In the genomic region with DNA sequence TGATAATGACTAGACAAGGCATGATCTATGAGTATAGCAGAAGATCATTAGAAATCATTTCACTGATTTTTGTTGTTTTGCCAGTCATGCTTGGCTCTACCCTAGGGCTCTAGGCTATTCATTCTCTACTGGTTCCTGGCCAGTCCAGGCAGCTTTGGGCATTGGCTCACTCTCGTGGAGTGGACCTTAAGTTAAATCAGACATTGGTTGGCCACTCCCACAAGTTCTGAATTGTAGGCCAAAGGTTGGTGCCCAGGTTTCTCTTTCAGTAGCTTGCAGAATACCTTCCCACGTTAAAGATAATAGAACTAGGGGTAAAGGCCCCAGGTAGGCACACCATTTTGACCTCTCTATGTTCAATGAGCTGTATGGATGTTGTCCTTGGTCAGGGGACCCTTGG, we compare ENCODE assay signal across 21 mouse cellular contexts. TPM values are rescaled to one million over a fixed set of nuclear protein-coding genes. Genes with fewer than 3 reads are reported as not detected.
A peak's percentile ranks its signal among the peaks of the same experiment; 100 is the strongest.
DNase-seq lines count a peak whose midpoint lies in the region; ATAC-seq and TF ChIP-seq lines count a peak whose summit lies in the region.
"Had no signal": no experiment of that assay in that cellular context is flagged by ENCODE, and none has a peak within 500 bp of the region (broad histone marks: within the 10 kb centered on the region; RNA-seq: fewer than 3 reads in every experiment).

No protein-coding gene starts in this region.

- DNase-seq in forebrain, embryonic 11.5 days (ENCODE audit: low spot score) = peak; percentile 28
- peak; percentile 51 for DNase-seq in kidney, adult 18-20 months
- DNase-seq in liver, adult 2 months (ENCODE audit: extremely low read depth, low read depth, low spot score) = peak; percentile 81
- no peak for DNase-seq in liver
- no peak for DNase-seq in left cerebral cortex, adult 11 months (ENCODE audit: low spot score)
- DNase-seq: adrenal gland, adult 8-10 months; adrenal gland, postnatal 36 days; B cell, adult 2 months; cerebellum, adult 2 months; cerebellum, postnatal 10 days; gastrocnemius, postnatal 36 days; heart, adult 18-20 months; heart, postnatal 36 days had no signal

- no peak overlapping the region for H3K4me3 ChIP-seq in forebrain, embryonic 11.5 days (ENCODE audit: low read depth, low read length)
- H3K4me3 ChIP-seq in forebrain, embryonic 13.5 days = no peak overlapping the region
- no peak overlapping the region for H3K4me3 ChIP-seq in kidney, embryonic 14.5 days (ENCODE audit: low read length)
- no peak overlapping the region for H3K4me3 ChIP-seq in liver, adult 2 months (ENCODE audit: insufficient read depth, low read depth, low read length)
- H3K4me3 ChIP-seq: embryonic facial prominence, embryonic 10.5 days; forebrain, embryonic 15.5 days; heart, embryonic 13.5 days; hindbrain, embryonic 15.5 days had no signal

- TF ChIP-seq CTCF in liver, adult 2 months (IDR thresholded peaks at IDR 0.05; ENCODE audit: low read depth, low read length) = no peak

- 78% methylated on average over 2 of the region's 2 CpGs for WGBS in forebrain, embryonic 11.5 days
- WGBS in forebrain, embryonic 13.5 days = 69% methylated on average over 2 of the region's 2 CpGs
- 84% methylated on average over 2 of the region's 2 CpGs for WGBS in kidney, embryonic 14.5 days
- 18% methylated on average over 2 of the region's 2 CpGs for WGBS in liver, adult 2 months

- H3K27me3 ChIP-seq in forebrain, embryonic 11.5 days (ENCODE audit: control insufficient read depth, insufficient read depth, low read length) = no peaks in the 10 kb centered on the region
- no peaks in the 10 kb centered on the region for H3K27me3 ChIP-seq in forebrain, embryonic 13.5 days
- H3K27me3 ChIP-seq in kidney, embryonic 14.5 days (ENCODE audit: control insufficient read depth, insufficient read depth, low read length) = no peaks in the 10 kb centered on the region
- no peaks in the 10 kb centered on the region for H3K27me3 ChIP-seq in liver, adult 2 months (ENCODE audit: control insufficient read depth, insufficient read depth, low read length)
- H3K27me3 ChIP-seq: forebrain, embryonic 15.5 days; heart, embryonic 13.5 days; hindbrain, embryonic 15.5 days had no signal

- peaks cover 11% of the 10 kb centered on the region; the same call in 1 of the 2 replicates for H3K4me1 ChIP-seq in forebrain, embryonic 11.5 days (replicated peaks; ENCODE audit: control insufficient read depth, insufficient read depth, low read length)
- H3K4me1 ChIP-seq in forebrain, embryonic 13.5 days = peaks cover 18% of the 10 kb centered on the region
- peaks cover 4% of the 10 kb centered on the region; the same call in 1 of the 2 replicates for H3K4me1 ChIP-seq in kidney, embryonic 14.5 days (ENCODE audit: control insufficient read depth, insufficient read depth, low read length)
- peaks cover 2% of the 10 kb centered on the region; the same call in 1 of the 2 replicates for H3K4me1 ChIP-seq in liver, adult 2 months (ENCODE audit: control insufficient read depth, insufficient read depth, low read length)

- H3K4me2 ChIP-seq in forebrain, embryonic 11.5 days (ENCODE audit: low read depth, low read length, severe bottlenecking) = no peak overlapping the region
- H3K4me2 ChIP-seq in forebrain, embryonic 13.5 days = no peak overlapping the region
- no peak overlapping the region for H3K4me2 ChIP-seq in kidney, embryonic 14.5 days (replicated peaks; ENCODE audit: low read depth, low read length)
- H3K4me2 ChIP-seq: forebrain, embryonic 15.5 days; heart, embryonic 13.5 days; hindbrain, embryonic 15.5 days had no signal

- H3K27ac ChIP-seq in forebrain, embryonic 11.5 days (ENCODE audit: low read depth, low read length) = no peak overlapping the region
- H3K27ac ChIP-seq in forebrain, embryonic 13.5 days = no peak overlapping the region
- H3K27ac ChIP-seq in kidney, embryonic 14.5 days (ENCODE audit: low read depth, low read length) = no peak overlapping the region
- no peak overlapping the region for H3K27ac ChIP-seq in liver, adult 2 months (replicated peaks; ENCODE audit: insufficient read depth, low read depth, low read length)
- H3K27ac ChIP-seq: embryonic facial prominence, embryonic 10.5 days; forebrain, embryonic 15.5 days; heart, embryonic 13.5 days; hindbrain, embryonic 15.5 days had no signal

- no peak for TF ChIP-seq POLR2A in liver, adult 2 months (IDR thresholded peaks at IDR 0.05; ENCODE audit: extremely low read depth, insufficient read depth, low read length)

- H3K79me2 ChIP-seq in liver, adult 2 months (ENCODE audit: control insufficient read depth, insufficient read depth, low read length) = no peaks in the 10 kb centered on the region

- H3K36me3 ChIP-seq in forebrain, embryonic 11.5 days (ENCODE audit: control insufficient read depth, insufficient read depth, low read length) = no peaks in the 10 kb centered on the region
- H3K36me3 ChIP-seq in forebrain, embryonic 13.5 days (ENCODE audit: poor library complexity, severe bottlenecking) = no peaks in the 10 kb centered on the region
- H3K36me3 ChIP-seq in kidney, embryonic 14.5 days (ENCODE audit: control insufficient read depth, insufficient read depth, low read length) = no peaks in the 10 kb centered on the region
- H3K36me3 ChIP-seq in liver, adult 2 months (ENCODE audit: control insufficient read depth, insufficient read depth, low read length) = no peaks in the 10 kb centered on the region
- H3K36me3 ChIP-seq: embryonic facial prominence, embryonic 10.5 days; forebrain, embryonic 15.5 days; G1E; heart, embryonic 13.5 days; hindbrain, embryonic 15.5 days had no signal

- H3K9ac ChIP-seq in forebrain, embryonic 11.5 days (ENCODE audit: low read length) = no peak overlapping the region
- H3K9ac ChIP-seq in forebrain, embryonic 13.5 days = no peak overlapping the region
- no peak overlapping the region for H3K9ac ChIP-seq in kidney, embryonic 14.5 days (ENCODE audit: low read depth, low read length)
- H3K9ac ChIP-seq in liver, adult 2 months (ENCODE audit: low read depth, low read length) = no peak overlapping the region
- H3K9ac ChIP-seq: forebrain, embryonic 15.5 days; heart, embryonic 13.5 days; hindbrain, embryonic 15.5 days had no signal

- ATAC-seq in forebrain, embryonic 11.5 days (replicated peaks; ENCODE audit: low FRiP score) = no peak
- no peak for ATAC-seq in forebrain, embryonic 13.5 days
- no peak for ATAC-seq in kidney, embryonic 14.5 days (ENCODE audit: low FRiP score, low TSS enrichment)
- ATAC-seq: CD4-positive, CD25-positive, alpha-beta regulatory T cell, adult 4 months; forebrain, embryonic 15.5 days had no signal

- H3K9me3 ChIP-seq in forebrain, embryonic 11.5 days (ENCODE audit: control insufficient read depth, low read length) = no peaks in the 10 kb centered on the region
- H3K9me3 ChIP-seq in forebrain, embryonic 13.5 days (replicated peaks) = 0 out of 2 replicates have a peak, but pooled peaks cover 3% of the 10 kb centered on the region
- no peaks in the 10 kb centered on the region for H3K9me3 ChIP-seq in kidney, embryonic 14.5 days (ENCODE audit: control insufficient read depth, low read length)
- H3K9me3 ChIP-seq: embryonic facial prominence, embryonic 10.5 days; forebrain, embryonic 15.5 days; G1E; heart, embryonic 13.5 days; hindbrain, embryonic 15.5 days had no signal

RNA-seq across cellular contexts. Expression of gene Mex3b, which starts 6.5 kb away (rescaled TPM):
- polyA plus RNA-seq in forebrain, embryonic 11.5 days (2014; fragmentation: Nextera tagmentation; extraction: Ambion mirVana) = 36.0 and 42.7 TPM in 2 replicates
- polyA plus RNA-seq in forebrain, embryonic 13.5 days (2015; fragmentation: Nextera tagmentation; extraction: Ambion mirVana) = 42.2 and 45.8 TPM in 2 replicates
- 14.3 and 16.3 TPM in 2 replicates for polyA plus RNA-seq in kidney, embryonic 14.5 days (2014; fragmentation: Nextera tagmentation; extraction: Ambion mirVana)
- total RNA-seq in liver, adult 2 months (2014; rRNA removed) = 0.27 and 0.28 TPM in 2 replicates
- 0.56 and 0.70 TPM in 2 replicates for polyA plus RNA-seq in liver, adult 2 months (2012; rRNA removed)

Comparison
In these comparisons a context has a peak if more than half of its experiments do, and no peak if none do; other contexts are left out.
1. DNase-seq: peak in forebrain, embryonic 11.5 days (single experiment), kidney, adult 18-20 months (single experiment) and liver, adult 2 months (single experiment); none in liver (single experiment) and left cerebral cortex, adult 11 months (single experiment).